Mouse (Mus musculus): ENCODE results near the gene Myo5c. TPM values are rescaled to one million over a fixed set of nuclear protein-coding genes. Genes with fewer than 3 reads are reported as not detected.
"Not testable (repeated sequence)": the region's sequence is repeated elsewhere in the genome, so short reads cannot be mapped to it uniquely, and the experiment has no call there.

The Myo5c gene
- polyA plus RNA-seq, 1 experiment = 3.9 TPM

DNA sequence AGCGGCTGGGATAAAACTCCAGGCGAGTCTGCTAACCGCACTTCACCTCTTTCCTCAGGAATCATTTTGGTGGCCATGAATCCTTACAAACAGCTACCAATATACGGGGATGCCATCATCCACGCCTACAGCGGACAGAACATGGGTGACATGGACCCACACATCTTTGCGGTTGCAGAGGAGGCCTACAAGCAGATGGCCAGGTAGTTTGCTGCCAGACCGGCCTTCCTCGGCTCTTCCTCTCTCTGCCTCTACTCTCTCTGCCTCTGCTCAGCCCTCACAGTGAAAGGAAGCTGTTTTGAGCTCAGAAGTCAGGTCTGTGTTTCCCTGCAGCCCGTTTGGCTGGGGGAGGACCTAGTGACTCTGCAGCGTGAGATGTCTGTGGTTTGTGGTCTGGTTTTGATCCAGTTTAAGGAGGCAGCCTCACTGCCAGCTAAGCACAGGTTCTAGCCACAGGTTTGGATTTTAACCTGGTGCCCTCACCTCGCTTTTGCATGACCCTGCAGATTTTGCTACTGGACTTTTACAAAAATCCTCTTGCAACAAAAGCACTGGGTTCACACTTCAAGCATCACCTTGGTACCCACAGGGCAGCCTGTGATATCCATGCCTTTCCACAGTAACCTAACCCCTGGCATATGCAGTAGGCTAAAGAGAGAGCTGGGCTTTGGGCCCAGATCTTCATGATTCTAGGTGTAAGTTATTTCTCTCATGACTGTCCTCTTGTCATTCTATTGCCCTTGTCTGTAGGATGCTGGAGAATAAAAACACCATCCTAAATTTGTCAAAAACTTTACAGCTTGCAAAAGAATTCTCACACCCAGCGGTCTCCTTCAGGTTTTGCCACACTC lies 14.5 kb downstream of the Myo5c start:
- no peak for DNase-seq
- Histone ChIP-seq H3K27ac (ENCODE audit: insufficient read depth, low read length) (no peak overlapping the region), H3K27me3 (ENCODE audit: control insufficient read depth, insufficient read depth, low read length) (no peaks in the 10 kb centered on the region), H3K4me1 (ENCODE audit: control insufficient read depth, insufficient read depth, low read length) (no peaks in the 10 kb centered on the region; the same call in 1 of the 2 replicates), H3K4me3 (replicated peaks; ENCODE audit: insufficient read depth, low read depth, low read length) (no peak overlapping the region)
- WGBS = 88% methylated on average over 13 of the region's 13 CpGs
- TF ChIP-seq POLR2A (IDR thresholded peaks at IDR 0.05; ENCODE audit: borderline replicate concordance, insufficient read depth, low read length) (no peak), CTCF (IDR thresholded peaks at IDR 0.05; ENCODE audit: borderline replicate concordance, insufficient read depth, low read depth, low read length) (no peak)

DNA sequence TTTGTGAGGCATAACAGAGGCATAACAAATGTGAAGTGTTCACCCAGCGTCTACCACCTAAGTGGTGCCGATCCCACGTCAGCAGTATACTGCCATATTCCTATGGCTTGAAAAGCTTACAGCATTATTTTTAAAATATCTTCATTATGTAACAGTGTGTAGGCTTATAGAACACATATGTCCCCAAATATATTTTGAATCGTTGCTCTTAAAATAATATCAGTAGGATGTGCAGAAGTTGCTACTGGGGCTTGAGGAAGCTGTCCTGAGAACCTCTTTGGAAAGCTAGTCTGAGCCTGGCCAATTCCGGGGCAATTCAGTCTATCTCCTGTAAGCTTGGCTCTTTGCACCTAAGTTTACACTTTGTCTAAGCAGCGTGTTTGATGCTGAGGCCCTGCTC lies 16.1 kb downstream of the Myo5c start:
- DNase-seq = no peak
- Histone ChIP-seq H3K27ac (ENCODE audit: insufficient read depth, low read length) (no peak overlapping the region), H3K4me1 (ENCODE audit: control insufficient read depth, insufficient read depth, low read length) (no peaks in the 10 kb centered on the region; the same call in 1 of the 2 replicates), H3K4me3 (replicated peaks; ENCODE audit: insufficient read depth, low read depth, low read length) (no peak overlapping the region), H3K27me3 (ENCODE audit: control insufficient read depth, insufficient read depth, low read length) (no peaks in the 10 kb centered on the region)
- WGBS = 92% methylated on average over 6 of the region's 6 CpGs
- no peak for TF ChIP-seq POLR2A (IDR thresholded peaks at IDR 0.05; ENCODE audit: borderline replicate concordance, insufficient read depth, low read length)
- TF ChIP-seq CTCF (IDR thresholded peaks at IDR 0.05; ENCODE audit: borderline replicate concordance, insufficient read depth, low read depth, low read length) = no peak

DNA sequence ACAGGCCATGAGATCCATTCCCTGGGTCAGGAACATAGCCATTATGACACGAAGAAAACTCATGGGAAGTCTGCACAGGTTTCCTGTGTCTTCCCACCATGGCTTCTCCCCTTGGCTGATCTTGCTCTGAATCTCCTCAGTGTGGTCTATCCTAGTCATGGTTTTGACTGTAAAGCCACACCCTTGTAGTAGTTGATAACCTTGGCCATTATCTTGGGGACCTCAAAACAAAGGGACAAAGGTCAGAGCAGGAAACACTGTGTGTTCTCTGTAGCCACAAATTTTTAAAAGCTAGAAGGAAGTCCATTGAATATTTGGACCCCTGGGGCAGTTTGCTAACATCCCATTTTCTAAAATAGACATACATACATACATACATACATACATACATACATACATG lies 16.5 kb downstream of the Myo5c start:
- H3K27ac ChIP-seq (ENCODE audit: insufficient read depth, low read length) = no peak overlapping the region
- TF ChIP-seq POLR2A (IDR thresholded peaks at IDR 0.05; ENCODE audit: borderline replicate concordance, insufficient read depth, low read length) = no peak
- TF ChIP-seq CTCF (IDR thresholded peaks at IDR 0.05; ENCODE audit: borderline replicate concordance, insufficient read depth, low read depth, low read length) = no peak
- WGBS = 97% methylated on average over 1 of the region's 1 CpGs
- H3K27me3 ChIP-seq (ENCODE audit: control insufficient read depth, insufficient read depth, low read length) = no peaks in the 10 kb centered on the region
- no peak for DNase-seq
- no peak overlapping the region for H3K4me3 ChIP-seq (replicated peaks; ENCODE audit: insufficient read depth, low read depth, low read length)
- no peaks in the 10 kb centered on the region; the same call in 1 of the 2 replicates for H3K4me1 ChIP-seq (ENCODE audit: control insufficient read depth, insufficient read depth, low read length)

DNA sequence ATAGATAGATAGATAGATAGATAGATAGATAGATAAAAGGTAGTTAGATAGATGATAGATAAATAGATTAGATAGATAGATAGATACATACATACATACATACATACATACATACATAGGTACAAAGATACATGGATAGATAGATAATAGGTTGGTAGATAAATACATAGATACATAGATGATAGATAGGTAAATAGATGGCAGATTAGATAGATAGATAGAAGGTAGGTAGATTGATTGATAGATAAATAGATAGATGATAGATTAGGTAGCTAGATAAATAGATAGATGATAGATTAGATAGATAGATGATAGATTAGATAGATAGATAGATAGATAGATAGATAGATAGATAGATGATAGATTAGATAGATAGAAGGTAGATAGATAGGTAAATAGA lies 17.1 kb downstream of the Myo5c start:
- DNase-seq = no peak
- Histone ChIP-seq H3K4me1 (ENCODE audit: control insufficient read depth, insufficient read depth, low read length) (no peaks in the 10 kb centered on the region; the same call in 1 of the 2 replicates), H3K27ac (ENCODE audit: insufficient read depth, low read length) (no peak overlapping the region), H3K27me3 (ENCODE audit: control insufficient read depth, insufficient read depth, low read length) (no peaks in the 10 kb centered on the region), H3K4me3 (replicated peaks; ENCODE audit: insufficient read depth, low read depth, low read length) (no peak overlapping the region)
- TF ChIP-seq POLR2A (IDR thresholded peaks at IDR 0.05; ENCODE audit: borderline replicate concordance, insufficient read depth, low read length) = no peak
- TF ChIP-seq CTCF (IDR thresholded peaks at IDR 0.05; ENCODE audit: borderline replicate concordance, insufficient read depth, low read depth, low read length) = no peak; the same call in 1 of the 2 replicates

- DNase-seq; H3K4me1 ChIP-seq (ENCODE audit: control insufficient read depth, insufficient read depth, low read length); H3K27ac ChIP-seq (ENCODE audit: insufficient read depth, low read length); H3K27me3 ChIP-seq (ENCODE audit: control insufficient read depth, insufficient read depth, low read length); H3K4me3 ChIP-seq (replicated peaks; ENCODE audit: insufficient read depth, low read depth, low read length): not testable (repeated sequence)
- WGBS = 56% methylated on average over 6 of the region's 6 CpGs
Measured at GRCm38 (mm10) chr9:75253158-75253557, 21.3 kb downstream of the Myo5c start.

DNA sequence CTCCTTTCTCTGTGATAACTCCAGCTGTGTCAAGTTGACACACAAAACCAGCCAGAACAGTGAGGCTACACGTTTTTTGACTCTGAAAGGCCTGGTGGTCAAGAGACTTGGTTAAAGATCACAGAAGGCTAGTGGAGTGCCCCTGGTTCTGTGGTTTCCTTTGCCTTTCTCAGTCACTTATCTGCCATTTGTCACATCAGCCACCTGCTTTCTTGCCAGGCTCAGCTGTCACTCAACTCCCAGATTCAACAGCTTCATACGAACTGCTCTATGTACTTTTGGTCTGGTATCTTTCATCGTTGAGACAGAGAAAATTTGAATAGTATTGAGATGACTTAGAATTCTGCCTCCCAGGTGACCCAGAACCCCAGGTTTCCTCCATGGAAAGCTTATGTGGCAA lies 21.9 kb downstream of the Myo5c start:
- Histone ChIP-seq H3K4me3 (replicated peaks; ENCODE audit: insufficient read depth, low read depth, low read length) (no peak overlapping the region), H3K27ac (ENCODE audit: insufficient read depth, low read length) (no peak overlapping the region), H3K4me1 (ENCODE audit: control insufficient read depth, insufficient read depth, low read length) (peaks cover 9% of the 10 kb centered on the region), H3K27me3 (ENCODE audit: control insufficient read depth, insufficient read depth, low read length) (no peaks in the 10 kb centered on the region)
- 61% methylated on average over 3 of the region's 3 CpGs for WGBS
- TF ChIP-seq CTCF (IDR thresholded peaks at IDR 0.05; ENCODE audit: borderline replicate concordance, insufficient read depth, low read depth, low read length) = no peak
- TF ChIP-seq POLR2A (IDR thresholded peaks at IDR 0.05; ENCODE audit: borderline replicate concordance, insufficient read depth, low read length) = no peak
- DNase-seq = no peak

- no peaks in the 10 kb centered on the region for H3K27me3 ChIP-seq (ENCODE audit: control insufficient read depth, insufficient read depth, low read length)
- H3K4me1 ChIP-seq (ENCODE audit: control insufficient read depth, insufficient read depth, low read length) = peaks cover 9% of the 10 kb centered on the region
- H3K27ac ChIP-seq (ENCODE audit: insufficient read depth, low read length) = no peak overlapping the region
- no peak overlapping the region for H3K4me3 ChIP-seq (replicated peaks; ENCODE audit: insufficient read depth, low read depth, low read length)
- 28% methylated on average over 13 of the region's 13 CpGs for WGBS
- peak in 1 of 2 experiments; percentile 32 for DNase-seq
- TF ChIP-seq POLR2A (IDR thresholded peaks at IDR 0.05; ENCODE audit: borderline replicate concordance, insufficient read depth, low read length) = no peak
- TF ChIP-seq CTCF (IDR thresholded peaks at IDR 0.05; ENCODE audit: borderline replicate concordance, insufficient read depth, low read depth, low read length) = no peak
Measured at GRCm38 (mm10) chr9:75254196-75254955, 22.6 kb downstream of the Myo5c start.

All from cerebellum, adult 2 months (tissue).